ENCODE assay signal across 9 mouse cellular contexts in the genomic region with DNA sequence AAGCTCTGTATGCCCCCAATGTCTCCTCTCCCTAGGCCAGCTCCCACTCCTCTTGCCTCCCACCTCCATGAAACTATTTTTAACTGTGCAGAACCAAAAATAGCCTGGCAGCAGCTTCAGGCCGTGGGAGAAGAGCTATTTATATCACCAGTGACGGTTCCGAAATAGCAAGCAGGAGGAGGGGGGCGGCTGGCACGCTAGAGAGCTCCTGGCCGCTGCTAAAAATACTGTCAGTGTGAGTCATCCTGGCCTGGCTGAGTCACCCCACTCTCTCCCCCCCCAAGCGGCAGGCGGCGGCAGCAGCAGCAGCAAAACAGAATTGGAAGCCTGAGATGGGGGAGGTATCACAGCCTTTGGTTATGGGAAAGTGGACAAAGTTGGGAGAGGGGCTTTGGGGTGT. TPM values are rescaled to one million over a fixed set of nuclear protein-coding genes. Genes with fewer than 3 reads are reported as not detected.
DNase-seq lines count a peak whose midpoint lies in the region; TF ChIP-seq lines count a peak whose summit lies in the region.
"Had no signal": no experiment of that assay in that cellular context is flagged by ENCODE, and none has a peak within 500 bp of the region (broad histone marks: within the 10 kb centered on the region; RNA-seq: fewer than 3 reads in every experiment).

No protein-coding gene starts in this region.

- no peaks in the 10 kb centered on the region; the same call in 1 of the 2 replicates for H3K4me1 ChIP-seq in heart, adult 2 months (ENCODE audit: control insufficient read depth, insufficient read depth, low read length)
- peaks cover 49% of the 10 kb centered on the region for H3K4me1 ChIP-seq in olfactory bulb, adult 2 months (ENCODE audit: control insufficient read depth, insufficient read depth, low read length)

- H3K79me2 ChIP-seq in heart, adult 2 months (replicated peaks; ENCODE audit: control insufficient read depth, insufficient read depth, low read length), result no peaks in the 10 kb centered on the region

- TF ChIP-seq CTCF in heart, adult 2 months (IDR thresholded peaks at IDR 0.05), result peak; percentile 34
- TF ChIP-seq CTCF in olfactory bulb, adult 2 months (IDR thresholded peaks at IDR 0.05; ENCODE audit: insufficient read depth, low read depth, low read length), result no peak

- no peak overlapping the region for H3K4me3 ChIP-seq in heart, adult 2 months
- peak overlapping the region; percentile 22 for H3K4me3 ChIP-seq in olfactory bulb, adult 2 months (ENCODE audit: insufficient read depth, low read depth, low read length)

- H3K9ac ChIP-seq in heart, adult 2 months (ENCODE audit: low read depth, low read length), result no peak overlapping the region

- H3K27ac ChIP-seq in heart, adult 2 months, result peak overlapping the region; percentile 38; the same call in 1 of the 2 replicates
- peak overlapping the region; percentile 100 for H3K27ac ChIP-seq in olfactory bulb, adult 2 months (ENCODE audit: insufficient read depth, low read depth, low read length)

- H3K36me3 ChIP-seq in heart, adult 2 months (ENCODE audit: control insufficient read depth, insufficient read depth, low read length), result no peaks in the 10 kb centered on the region; the same call in 1 of the 2 replicates

- intact Hi-C loops in heart, adult 2 months (cut with DNase I), result no loop called here

- peak; percentile 48; the same call in 1 of the 2 replicates for TF ChIP-seq EP300 in heart, adult 2 months (IDR thresholded peaks at IDR 0.05; ENCODE audit: insufficient read depth, low read depth, low read length)

- H3K27me3 ChIP-seq in heart, adult 2 months (ENCODE audit: control insufficient read depth, insufficient read depth, low read length), result no peaks in the 10 kb centered on the region

- no peak for TF ChIP-seq POLR2A in heart, adult 2 months (IDR thresholded peaks at IDR 0.05; ENCODE audit: insufficient read depth, low read depth, low read length)
- no peak for TF ChIP-seq POLR2A in olfactory bulb, adult 2 months (IDR thresholded peaks at IDR 0.05; ENCODE audit: insufficient read depth, low read depth, low read length)

- DNase-seq in kidney, postnatal 36 days, result peak; percentile 11 to 28
- DNase-seq in kidney, adult 8-10 months, result no peak
- peak; percentile 97 for DNase-seq in Muller cell, postnatal 12 days (ENCODE audit: inconsistent ontology term)
- DNase-seq in cerebellum, postnatal 10 days, result peak; percentile 91 to 93
- peak; percentile 63 to 85 for DNase-seq in heart, adult 2 months
- DNase-seq in layer of hippocampus, adult 9-11 months, result peak; percentile 93
- no peak for DNase-seq in spleen, postnatal 14 days (ENCODE audit: low spot score in 2 of 2)

- WGBS in heart, adult 2 months, result under 1% methylated on average over 9 of the region's 9 CpGs
- WGBS in olfactory bulb, adult 2 months, result 2% methylated on average over 9 of the region's 9 CpGs

RNA-seq across cellular contexts. Expression of a gene that starts 2.8 kb away (rescaled TPM):
- total RNA-seq in heart, adult 2 months (2021), result not detected
- 0.41 and 0.62 TPM in 2 replicates for polyA plus RNA-seq in heart, adult 2 months (2012; rRNA removed)
- polyA plus RNA-seq in olfactory bulb, adult 2 months (2012; ENCODE audit: insufficient read depth, insufficient read length, low replicate concordance, missing spikeins), result not detected in 2 replicates
- polyA plus RNA-seq: liver, embryonic 16.5 days had no signal

RNA-seq across cellular contexts. Expression of a gene that starts 30.8 kb away (rescaled TPM):
- 10 to 100 TPM; 10.8 to 11.4 TPM for total RNA-seq in heart, adult 2 months (2021)
- 35.7 and 42.8 TPM in 2 replicates for polyA plus RNA-seq in heart, adult 2 months (2012; rRNA removed)
- not detected in 2 replicates for polyA plus RNA-seq in olfactory bulb, adult 2 months (2012; ENCODE audit: insufficient read depth, insufficient read length, low replicate concordance, missing spikeins)

RNA-seq across cellular contexts. Expression of a gene that starts 31.0 kb away (rescaled TPM):
- total RNA-seq in heart, adult 2 months (2021), result 10 to 100 TPM; 61.0 to 67.4 TPM
- polyA plus RNA-seq in heart, adult 2 months (2012; rRNA removed), result 45.2 and 48.5 TPM in 2 replicates
- polyA plus RNA-seq in olfactory bulb, adult 2 months (2012; ENCODE audit: insufficient read depth, insufficient read length, low replicate concordance, missing spikeins), result not detected in 2 replicates

RNA-seq across cellular contexts. Expression of a gene that starts 45.7 kb away (rescaled TPM):
- 10 to 100 TPM; 43.2 to 43.8 TPM for total RNA-seq in heart, adult 2 months (2021)
- 43.2 and 48.8 TPM in 2 replicates for polyA plus RNA-seq in heart, adult 2 months (2012; rRNA removed)
- not detected in 2 replicates for polyA plus RNA-seq in olfactory bulb, adult 2 months (2012; ENCODE audit: insufficient read depth, insufficient read length, low replicate concordance, missing spikeins)

RNA-seq across cellular contexts. Expression of a gene that starts 45.8 kb away (rescaled TPM):
- total RNA-seq in heart, adult 2 months (2021), result 1 to 10 TPM; 1.3 to 2.3 TPM
- polyA plus RNA-seq in heart, adult 2 months (2012; rRNA removed), result 0.08 and 0.15 TPM in 2 replicates
- polyA plus RNA-seq in olfactory bulb, adult 2 months (2012; ENCODE audit: insufficient read depth, insufficient read length, low replicate concordance, missing spikeins), result not detected in 2 replicates

Comparison
In these comparisons a context has a peak if more than half of its experiments do, and no peak if none do; other contexts are left out.
1. DNase-seq: peak in kidney, postnatal 36 days (2 of 2), Muller cell, postnatal 12 days (single experiment), cerebellum, postnatal 10 days (2 of 2), heart, adult 2 months (2 of 2) and layer of hippocampus, adult 9-11 months (single experiment); none in kidney, adult 8-10 months (0 of 2) and spleen, postnatal 14 days (0 of 2).
2. RNA of a gene that starts 30.8 kb away (polyA plus RNA-seq): 35.7 to 42.8 TPM in heart, adult 2 months; not detected in olfactory bulb, adult 2 months; every median in the first group is over 10 times any median in the second.